Mouse (Mus musculus) stomach, embryonic 15.5 days (tissue): ENCODE measurements around the gene Sorcs2. TPM values are rescaled to one million over a fixed set of nuclear protein-coding genes. Genes with fewer than 3 reads are reported as not detected.
A peak's percentile ranks its signal among the peaks of the same experiment; 100 is the strongest.
"Not testable (repeated sequence)": the region's sequence is repeated elsewhere in the genome, so short reads cannot be mapped to it uniquely, and the experiment has no call there.

Experiments used
- ATAC-seq: fragments of 200-750 bp; cut with Nextera tagmentation; 2 replicates; pipeline ENCODE4 v1.8.0; 2017; ENCODE audit warnings: low read depth, moderate number of reproducible peaks, moderate TSS enrichment; ENCODE audit not compliant: insufficient read depth, low FRiP score
- H3K27ac ChIP-seq: fragments of 300-500 bp; sonication (generic); 2 replicates; pipeline ENCODE4 v1.5.1; 2015; ENCODE audit warnings: mild to moderate bottlenecking, inconsistent platforms
- H3K27me3 ChIP-seq: fragments of 300-500 bp; sonication (generic); replicated peaks from 2 replicates; pipeline ENCODE4 v1.6.1; 2015; ENCODE audit warnings: inconsistent platforms
- H3K36me3 ChIP-seq: fragments of 300-500 bp; sonication (generic); 2 replicates; pipeline ENCODE4 v1.6.1; 2015; ENCODE audit warnings: inconsistent platforms
- H3K4me1 ChIP-seq: fragments of 300-500 bp; sonication (generic); 2 replicates; pipeline ENCODE4 v1.6.1; 2015; ENCODE audit warnings: inconsistent platforms
- H3K4me2 ChIP-seq: fragments of 300-500 bp; sonication (generic); 2 replicates; pipeline ENCODE4 v1.6.1; 2015; ENCODE audit warnings: mild to moderate bottlenecking, inconsistent platforms
- H3K4me3 ChIP-seq: fragments of 300-500 bp; sonication (generic); replicated peaks from 2 replicates; pipeline ENCODE4 v1.5.1; 2015; ENCODE audit warnings: inconsistent platforms
- H3K9ac ChIP-seq: fragments of 300-500 bp; sonication (generic); 2 replicates; pipeline ENCODE4 v1.6.1; 2015; ENCODE audit warnings: inconsistent platforms
- H3K9me3 ChIP-seq: fragments of 300-500 bp; sonication (generic); 2 replicates; pipeline ENCODE4 v1.6.1; 2016; ENCODE audit warnings: inconsistent platforms
- WGBS: fragments of 180-500 bp; shearing (Covaris S2); methylation state at CpG from one replicate; pipeline ENCODE4 v1.1.7; 2015; 5-methylcytosine and 5-hydroxymethylcytosine counted together
- polyA plus RNA-seq: library from polyadenylated mRNA; unstranded; fragments of >200 nt; fragmentation: Nextera tagmentation; extraction: Ambion mirVana; gene quantifications from 2 replicates; pipeline ENCODE4 v1.2.1, GENCODE M21; 2015

Gene Sorcs2
- polyA plus RNA-seq, 1 experiment from 2014 or later: 13.7 TPM

DNA sequence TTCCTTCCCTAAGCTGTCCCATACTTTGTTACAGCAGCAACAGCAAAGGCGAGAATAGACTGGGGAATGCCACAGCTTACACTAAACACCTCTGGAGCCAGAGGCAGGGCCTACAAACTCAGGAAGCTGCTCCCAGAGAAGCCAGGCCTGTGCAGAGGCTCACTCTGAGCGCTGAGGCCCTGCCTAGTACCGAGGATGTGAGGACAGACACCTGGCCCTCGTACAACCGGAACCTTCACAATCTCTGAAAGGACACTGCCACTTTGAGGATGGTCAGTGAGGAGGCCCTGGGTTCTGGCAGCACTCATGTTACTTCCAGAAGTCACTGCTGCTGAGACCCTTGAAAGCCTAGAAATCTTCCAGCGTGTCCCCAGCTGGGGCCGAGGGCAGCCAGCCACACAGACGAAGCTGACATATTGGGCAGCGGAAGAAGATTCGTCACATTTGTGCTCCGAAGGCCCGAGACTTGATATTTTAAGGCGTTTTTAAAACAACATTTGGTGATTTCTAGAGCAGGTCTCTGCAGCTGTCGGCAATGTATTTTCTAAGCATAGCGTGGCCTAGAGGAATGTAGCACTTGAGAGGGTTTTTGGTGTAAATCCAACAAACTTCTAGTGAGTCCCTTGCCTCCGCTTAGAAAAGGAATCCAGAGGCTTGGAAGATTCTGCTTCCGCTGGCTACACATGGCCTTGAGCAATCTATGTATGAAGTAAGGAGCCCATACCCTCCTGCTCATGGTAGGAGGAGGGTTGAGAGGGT is 145.0 kb downstream of the Sorcs2 start:
- H3K27me3 ChIP-seq: no peaks in the 10 kb centered on the region
- peak overlapping the region; percentile 79 for H3K27ac ChIP-seq
- H3K9ac ChIP-seq: no peak overlapping the region
- 50% methylated on average over 17 of the region's 17 CpGs for WGBS
- H3K4me3 ChIP-seq: no peak overlapping the region
- H3K36me3 ChIP-seq: no peaks in the 10 kb centered on the region
- no peaks in the 10 kb centered on the region for H3K9me3 ChIP-seq
- peaks cover 17% of the 10 kb centered on the region for H3K4me1 ChIP-seq
- no peak overlapping the region for H3K4me2 ChIP-seq
- peak; percentile 17; the same call in 1 of the 2 replicates for ATAC-seq

DNA sequence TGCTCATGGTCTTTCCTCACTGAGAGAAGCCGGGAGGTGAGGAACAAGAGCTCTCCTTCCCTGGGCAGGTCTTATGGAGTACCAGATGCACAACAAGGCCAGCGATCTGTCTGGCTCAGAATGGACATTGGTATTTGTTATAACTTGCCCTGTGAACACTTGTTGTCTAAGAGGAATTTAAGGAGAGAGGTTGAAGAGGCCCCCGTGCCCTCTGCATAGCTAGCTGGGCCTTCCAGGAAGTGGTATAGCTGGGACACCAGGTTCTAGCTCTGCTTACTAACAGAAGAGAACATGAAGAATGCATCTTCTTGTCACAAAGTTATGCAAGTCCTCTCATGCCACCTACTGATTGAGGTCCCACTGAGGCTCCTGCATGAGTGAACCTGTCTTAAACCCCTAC is 149.9 kb downstream of the Sorcs2 start:
- no peaks in the 10 kb centered on the region for H3K4me1 ChIP-seq
- no peak overlapping the region for H3K9ac ChIP-seq
- H3K27ac ChIP-seq: no peak overlapping the region
- no peaks in the 10 kb centered on the region for H3K36me3 ChIP-seq
- no peaks in the 10 kb centered on the region for H3K27me3 ChIP-seq
- 75% methylated on average over 3 of the region's 3 CpGs for WGBS
- ATAC-seq: no peak
- H3K4me3 ChIP-seq: no peak overlapping the region
- no peaks in the 10 kb centered on the region for H3K9me3 ChIP-seq
- H3K4me2 ChIP-seq: no peak overlapping the region

DNA sequence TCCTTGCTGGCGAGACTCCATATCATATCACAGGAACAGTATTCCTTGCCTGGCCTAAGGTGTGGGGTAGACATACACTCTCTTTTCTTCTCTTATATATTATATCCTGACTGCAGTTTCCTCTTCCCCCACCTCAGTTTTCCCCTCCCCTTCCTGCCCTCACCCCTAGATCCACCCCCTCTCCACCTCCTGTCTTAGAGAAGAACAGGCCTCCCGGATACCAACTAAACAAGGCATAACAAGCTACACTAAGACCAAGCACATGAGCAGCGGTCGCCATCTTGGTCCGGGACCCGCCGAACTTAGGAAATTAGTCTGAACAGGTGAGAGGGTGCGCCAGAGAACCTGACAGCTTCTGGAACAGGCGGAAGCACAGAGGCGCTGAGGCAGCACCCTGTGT is 160.4 kb downstream of the Sorcs2 start:
- H3K9ac ChIP-seq, H3K4me1 ChIP-seq, H3K4me3 ChIP-seq, ATAC-seq, H3K4me2 ChIP-seq, H3K36me3 ChIP-seq, H3K27ac ChIP-seq, H3K27me3 ChIP-seq, H3K9me3 ChIP-seq: not testable (repeated sequence)
- 99% methylated on average over 8 of the region's 10 CpGs for WGBS

DNA sequence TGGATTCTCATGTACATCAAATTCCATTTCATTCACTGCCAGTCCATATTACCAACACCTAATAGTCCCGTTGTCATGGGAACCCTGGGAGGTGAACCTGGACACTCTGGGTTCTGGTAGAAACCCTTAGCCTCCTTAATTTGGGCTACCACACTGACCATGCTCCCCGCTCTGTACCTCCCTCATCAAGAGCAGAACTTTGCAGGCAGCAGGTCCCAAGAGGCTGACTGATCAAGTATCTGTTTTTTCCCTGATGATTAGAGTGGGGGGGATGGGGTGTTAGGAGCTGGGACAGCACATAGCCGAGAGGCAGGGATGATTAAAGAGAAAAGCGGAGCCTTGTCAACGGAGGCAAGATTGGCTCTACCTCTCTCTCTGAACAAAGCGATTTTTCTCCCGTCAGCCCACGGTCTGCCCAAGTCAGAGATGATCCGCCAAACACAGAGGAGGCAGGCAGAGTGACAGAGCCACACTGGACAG is 167.6 kb downstream of the Sorcs2 start:
- Histone ChIP-seq H3K36me3 (no peaks in the 10 kb centered on the region), H3K9ac (no peak overlapping the region), H3K4me2 (no peak overlapping the region), H3K4me1 (peaks cover 12% of the 10 kb centered on the region; the same call in 1 of the 2 replicates), H3K4me3 (no peak overlapping the region), H3K27ac (no peak overlapping the region), H3K27me3 (no peaks in the 10 kb centered on the region), H3K9me3 (no peaks in the 10 kb centered on the region)
- 50% methylated on average over 9 of the region's 9 CpGs for WGBS
- ATAC-seq: no peak

DNA sequence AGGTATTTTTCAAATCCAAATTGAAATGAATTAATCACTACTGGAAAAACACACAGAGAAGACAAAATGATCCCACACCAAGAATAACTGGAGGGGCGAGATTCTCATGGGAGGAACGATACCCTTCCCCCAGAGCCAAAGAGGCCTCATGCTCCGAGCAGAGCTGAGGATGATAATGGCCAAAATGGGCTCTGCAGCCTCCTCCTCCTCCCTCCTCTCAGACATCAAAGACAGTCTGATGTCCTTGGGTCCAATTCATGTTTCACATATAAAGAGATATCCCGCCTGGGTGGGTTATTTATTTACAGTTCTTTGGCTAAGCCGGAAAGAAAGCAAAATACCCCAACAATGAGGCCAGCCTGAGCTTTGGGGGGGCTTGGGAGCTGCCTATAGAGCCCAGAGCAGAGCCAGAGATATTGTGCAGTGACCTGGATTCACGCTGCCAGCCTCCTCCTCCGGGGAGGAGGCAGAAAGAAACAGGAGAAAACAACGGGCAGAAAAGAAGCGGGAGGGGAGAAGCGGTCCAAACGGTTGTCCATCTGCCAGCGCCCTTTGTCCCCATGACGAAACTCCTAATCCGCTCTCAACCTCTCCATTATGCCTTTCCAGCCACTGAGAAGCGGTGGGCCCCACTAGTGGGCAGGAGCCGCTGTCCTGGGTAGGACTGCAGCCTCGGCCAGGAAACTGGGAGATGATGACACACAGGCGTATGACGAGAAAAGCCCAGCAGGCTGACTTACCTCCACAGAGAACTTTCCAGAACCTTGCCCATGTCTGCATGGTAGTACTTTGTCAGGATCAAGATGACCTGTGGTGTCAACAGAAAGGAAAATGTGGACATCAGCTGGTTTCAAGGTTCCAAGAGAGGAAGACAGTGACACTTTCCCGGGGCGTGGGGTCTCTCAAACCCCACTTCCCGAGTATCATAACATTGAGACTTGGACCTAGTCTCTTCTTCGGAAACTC is 169.3 kb downstream of the Sorcs2 start:
- peaks cover 13% of the 10 kb centered on the region; the same call in 1 of the 2 replicates for H3K4me1 ChIP-seq
- no peaks in the 10 kb centered on the region for H3K27me3 ChIP-seq
- 75% methylated on average over 23 of the region's 23 CpGs for WGBS
- H3K9ac ChIP-seq: no peak overlapping the region
- no peak for ATAC-seq
- no peaks in the 10 kb centered on the region for H3K9me3 ChIP-seq
- H3K27ac ChIP-seq: no peak overlapping the region
- no peaks in the 10 kb centered on the region for H3K36me3 ChIP-seq
- H3K4me2 ChIP-seq: no peak overlapping the region
- no peak overlapping the region for H3K4me3 ChIP-seq

DNA sequence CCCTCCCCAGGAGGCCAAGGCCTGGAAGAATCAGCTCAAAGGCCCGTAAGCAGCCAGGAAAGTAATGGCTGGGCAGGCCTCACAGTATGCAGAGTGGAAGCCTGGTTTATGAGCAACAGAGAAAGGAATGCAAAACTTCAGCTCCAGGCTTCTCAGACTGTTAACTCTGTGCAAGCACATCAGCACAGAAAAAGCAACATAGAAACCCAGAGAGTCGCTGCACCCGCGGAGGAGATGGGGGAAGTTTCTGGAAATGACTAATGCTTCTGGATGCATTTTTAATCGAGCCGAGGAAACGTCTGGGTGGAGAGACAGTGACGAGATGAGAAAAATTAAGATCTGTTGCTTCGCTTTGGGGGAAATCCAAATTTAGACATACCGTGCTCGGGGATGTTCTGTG is 171.6 kb downstream of the Sorcs2 start:
- no peak overlapping the region for H3K9ac ChIP-seq
- 45% methylated on average over 11 of the region's 11 CpGs for WGBS
- ATAC-seq: peak; percentile 32; the same call in 1 of the 2 replicates

DNA sequence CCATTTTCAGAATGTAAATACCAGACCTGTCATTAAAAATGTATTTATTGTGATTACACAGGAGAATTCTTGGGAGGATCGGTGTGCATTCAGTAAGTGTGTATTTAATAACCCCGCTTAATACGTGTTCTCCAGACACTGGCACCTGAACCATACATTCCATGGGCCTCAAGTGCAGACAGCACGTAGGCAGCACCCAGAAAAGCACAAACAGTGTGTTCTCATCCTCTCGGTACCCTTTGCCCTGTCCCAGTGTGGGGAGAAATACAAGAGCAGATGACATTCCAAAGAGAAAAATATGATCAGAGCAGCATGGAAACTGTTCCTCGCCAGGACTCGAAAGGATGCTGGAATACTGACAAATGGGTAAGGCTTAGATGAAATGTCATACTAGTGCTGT is 172.1 kb downstream of the Sorcs2 start:
- H3K9me3 ChIP-seq: no peaks in the 10 kb centered on the region
- no peaks in the 10 kb centered on the region for H3K36me3 ChIP-seq
- ATAC-seq: 0 out of 2 replicates have a peak, but pooled peaks have one; percentile 13
- no peak overlapping the region for H3K4me3 ChIP-seq
- no peak overlapping the region for H3K9ac ChIP-seq
- peaks cover 13% of the 10 kb centered on the region; the same call in 1 of the 2 replicates for H3K4me1 ChIP-seq
- H3K27me3 ChIP-seq: no peaks in the 10 kb centered on the region
- WGBS: 47% methylated on average over 7 of the region's 7 CpGs
- H3K27ac ChIP-seq: peak overlapping the region; percentile 64
- H3K4me2 ChIP-seq: no peak overlapping the region

More for the DNA sequence above, 171.6 kb downstream of the Sorcs2 start:
- Histone ChIP-seq H3K4me3 (no peak overlapping the region), H3K27me3 (no peaks in the 10 kb centered on the region), H3K27ac (peak overlapping the region; percentile 64), H3K9me3 (no peaks in the 10 kb centered on the region), H3K4me1 (peaks cover 13% of the 10 kb centered on the region; the same call in 1 of the 2 replicates), H3K36me3 (no peaks in the 10 kb centered on the region), H3K4me2 (no peak overlapping the region)

DNA sequence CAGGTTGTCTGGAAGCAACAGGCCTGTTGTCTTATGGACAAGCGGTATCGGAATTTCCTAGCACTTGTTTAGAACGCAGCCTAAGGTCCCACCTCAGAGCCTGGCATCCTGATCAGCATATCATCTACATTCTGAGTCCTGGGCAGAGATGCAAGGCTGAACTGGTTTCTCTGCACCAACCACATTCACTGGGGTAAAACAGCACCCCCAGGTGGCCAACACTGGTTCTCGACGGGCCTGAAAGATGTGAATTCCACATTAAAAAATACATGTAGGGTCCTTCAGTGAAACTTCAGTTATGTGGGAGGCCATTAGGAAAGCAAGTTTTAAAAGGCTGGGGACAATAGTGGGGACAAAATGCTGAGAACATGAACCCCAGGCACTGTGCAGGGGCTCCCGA is 174.2 kb downstream of the Sorcs2 start:
- no peak for ATAC-seq
- WGBS: 65% methylated on average over 6 of the region's 6 CpGs
- no peaks in the 10 kb centered on the region for H3K36me3 ChIP-seq
- H3K27me3 ChIP-seq: no peaks in the 10 kb centered on the region
- no peaks in the 10 kb centered on the region for H3K9me3 ChIP-seq
- H3K9ac ChIP-seq: no peak overlapping the region
- no peak overlapping the region for H3K4me3 ChIP-seq
- no peak overlapping the region for H3K27ac ChIP-seq
- H3K4me2 ChIP-seq: no peak overlapping the region
- peaks cover 13% of the 10 kb centered on the region; the same call in 1 of the 2 replicates for H3K4me1 ChIP-seq

DNA sequence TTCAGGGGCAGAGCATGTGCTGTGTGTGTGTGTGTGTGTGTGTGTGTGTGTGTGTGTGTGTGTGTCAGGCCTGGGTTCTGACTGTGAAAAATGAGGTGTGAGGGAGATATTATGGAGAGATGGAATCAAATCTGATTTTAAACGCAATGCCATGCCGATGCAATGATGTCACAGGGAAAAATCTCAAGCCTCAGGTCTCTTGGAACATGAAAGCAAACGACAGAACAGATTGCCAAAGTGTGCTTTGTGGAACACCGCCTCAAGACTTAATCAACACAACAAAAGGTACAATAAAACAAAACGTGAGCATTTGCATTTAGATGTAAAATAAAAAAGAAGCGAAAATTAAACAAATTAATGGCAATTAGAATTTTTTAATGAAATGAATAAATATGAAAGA is 177.3 kb downstream of the Sorcs2 start:
- 0 out of 2 replicates have a peak, but pooled peaks cover 5% of the 10 kb centered on the region for H3K4me1 ChIP-seq
- 67% methylated on average over 6 of the region's 6 CpGs for WGBS
- H3K36me3 ChIP-seq: no peaks in the 10 kb centered on the region
- no peaks in the 10 kb centered on the region for H3K27me3 ChIP-seq
- H3K9me3 ChIP-seq: no peaks in the 10 kb centered on the region
- H3K9ac ChIP-seq: no peak overlapping the region
- H3K4me2 ChIP-seq: no peak overlapping the region
- no peak for ATAC-seq
- no peak overlapping the region for H3K27ac ChIP-seq
- H3K4me3 ChIP-seq: no peak overlapping the region

DNA sequence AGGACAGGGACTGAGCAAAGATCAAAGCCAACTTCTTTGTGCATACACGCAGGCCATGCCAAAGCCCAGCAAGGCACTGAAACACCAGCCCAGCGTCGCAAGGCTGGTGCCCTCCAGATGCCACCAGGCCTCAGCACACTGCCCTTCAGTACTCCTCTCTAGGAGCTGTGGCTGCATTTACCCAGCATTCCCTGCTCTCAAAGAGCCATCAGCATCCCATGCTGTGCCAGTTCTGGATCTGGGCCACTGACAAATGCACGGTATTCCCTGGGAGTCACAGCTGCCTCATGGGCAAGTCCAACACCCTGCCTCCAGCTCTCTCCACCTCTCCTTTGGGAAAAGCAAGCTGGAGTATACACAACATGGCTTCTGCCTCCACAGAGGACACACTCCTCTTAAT is 177.8 kb downstream of the Sorcs2 start:
- Histone ChIP-seq H3K36me3 (no peaks in the 10 kb centered on the region), H3K9ac (no peak overlapping the region), H3K27ac (no peak overlapping the region), H3K4me1 (no peaks in the 10 kb centered on the region), H3K27me3 (no peaks in the 10 kb centered on the region), H3K9me3 (no peaks in the 10 kb centered on the region), H3K4me3 (no peak overlapping the region), H3K4me2 (no peak overlapping the region)
- no peak for ATAC-seq
- 85% methylated on average over 4 of the region's 4 CpGs for WGBS

DNA sequence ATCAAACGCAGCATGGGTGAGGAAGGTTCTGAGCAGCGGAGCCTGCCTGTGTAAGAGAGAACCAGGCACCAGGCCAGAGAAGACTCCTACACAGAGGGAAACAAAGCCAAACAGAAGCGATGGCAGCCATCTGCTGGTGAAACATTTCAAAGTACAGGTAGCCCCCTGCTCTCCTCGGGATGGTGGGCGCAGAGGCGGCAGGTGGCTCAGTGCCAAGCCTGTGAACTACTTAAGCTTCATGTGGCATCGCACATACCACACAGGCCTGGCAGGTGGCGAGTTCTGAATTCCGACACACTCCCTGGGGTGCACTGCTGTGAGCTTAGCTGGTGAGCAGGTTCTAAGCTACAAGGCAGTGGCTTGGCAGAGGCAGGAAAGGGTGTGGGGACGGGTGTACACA is 184.6 kb downstream of the Sorcs2 start:
- Histone ChIP-seq H3K9me3 (no peaks in the 10 kb centered on the region), H3K27me3 (no peaks in the 10 kb centered on the region), H3K36me3 (no peaks in the 10 kb centered on the region), H3K27ac (no peak overlapping the region), H3K9ac (no peak overlapping the region), H3K4me2 (no peak overlapping the region), H3K4me3 (no peak overlapping the region), H3K4me1 (no peaks in the 10 kb centered on the region)
- ATAC-seq: no peak
- 75% methylated on average over 10 of the region's 10 CpGs for WGBS

DNA sequence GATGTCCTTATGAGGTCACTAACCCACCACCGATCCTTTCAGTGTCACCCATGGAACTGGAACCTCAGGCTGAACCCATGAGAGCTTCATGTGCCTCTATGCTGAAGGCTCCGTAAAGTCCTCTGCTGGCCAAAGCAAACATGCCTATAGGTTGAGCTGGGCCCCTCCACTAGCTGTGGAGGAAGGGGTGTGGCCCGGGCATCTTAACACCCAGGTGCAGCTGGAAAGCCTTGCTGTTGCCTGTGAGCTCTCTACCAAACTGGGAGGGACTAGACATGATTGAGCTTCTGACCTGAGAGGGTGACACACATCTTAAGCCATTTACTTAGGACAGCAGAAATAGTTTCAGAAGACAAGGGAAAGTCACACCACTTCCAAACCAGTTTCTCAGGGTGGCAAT is 189.1 kb downstream of the Sorcs2 start:
- ATAC-seq: peak; percentile 61; the same call in 1 of the 2 replicates
- Histone ChIP-seq H3K9me3 (no peaks in the 10 kb centered on the region), H3K4me1 (no peaks in the 10 kb centered on the region; the same call in 1 of the 2 replicates), H3K9ac (no peak overlapping the region), H3K27ac (no peak overlapping the region), H3K36me3 (no peaks in the 10 kb centered on the region), H3K4me3 (no peak overlapping the region), H3K27me3 (no peaks in the 10 kb centered on the region), H3K4me2 (no peak overlapping the region)
- WGBS: 67% methylated on average over 3 of the region's 3 CpGs
